Mouse (Mus musculus) regulatory T cell (primary cell): ENCODE measurements around the gene Pnmal1.

ENCODE experiments used
- in situ Hi-C: fragments of 300-600 bp; cut with MboI, MseI; formaldehyde crosslinking; loops from one replicate; pipeline ENCODE4 v1.15.1; 2025; ENCODE audit warnings: high pct_unique_total_duplicates

The Pnmal1 gene

DNA sequence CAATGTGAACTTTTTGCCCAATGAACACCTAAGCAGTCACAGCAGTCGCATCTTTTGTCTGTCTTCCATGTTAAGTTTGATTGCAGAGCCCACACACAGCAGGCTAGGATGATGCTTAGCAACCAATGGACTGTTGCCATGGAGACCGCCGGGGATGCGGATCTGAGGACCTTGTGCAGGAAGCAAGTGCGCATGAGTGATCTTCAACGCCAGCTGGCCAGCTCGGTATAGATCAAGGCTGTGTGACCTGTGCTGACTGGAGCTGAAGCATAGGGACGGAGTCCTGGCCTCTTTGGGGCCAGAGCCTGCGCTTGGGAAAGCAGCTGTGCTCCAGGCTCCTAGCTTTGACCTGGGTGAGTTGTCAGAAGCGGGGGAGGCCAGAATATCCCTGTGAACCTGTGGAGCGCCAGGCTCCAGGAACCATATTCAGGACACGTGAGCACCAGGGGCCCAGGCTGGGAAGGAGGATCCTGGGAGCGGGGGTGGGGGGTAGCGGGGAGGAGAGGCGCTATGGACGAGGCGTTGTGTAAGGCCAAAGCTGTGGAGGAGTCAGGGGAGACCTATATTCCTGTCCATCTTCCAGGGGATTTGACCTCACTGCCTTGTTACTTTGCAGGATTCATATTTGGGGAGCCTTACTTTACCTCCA is at the start of gene Pnmal1:
TSS of gene Pnmal1 (plus strand) at position 141 of the 649 bp plus-strand sequence.
- in situ Hi-C loops, result no loop called here

DNA sequence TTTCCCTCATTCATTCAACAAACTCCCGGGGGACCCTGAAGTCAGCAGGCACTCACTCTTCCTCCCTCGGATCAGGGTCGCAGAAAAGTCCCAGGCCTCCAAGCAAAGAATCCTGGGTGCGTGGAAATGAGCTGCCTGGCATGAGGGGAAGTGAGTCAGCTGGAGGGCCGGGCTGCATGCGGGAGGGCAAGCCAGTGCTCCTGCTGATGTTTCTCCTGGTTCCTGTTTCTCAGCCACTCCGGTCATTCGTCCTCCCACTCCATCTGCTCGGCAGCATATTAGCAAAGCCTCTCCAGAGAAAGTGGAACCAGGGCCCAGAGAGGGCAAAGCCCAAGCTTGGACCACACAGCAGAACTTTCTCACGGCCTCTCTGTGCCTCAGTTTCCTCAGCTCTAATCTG is 49.6 kb upstream of the Pnmal1 start:
- in situ Hi-C loops, result no loop called here

DNA sequence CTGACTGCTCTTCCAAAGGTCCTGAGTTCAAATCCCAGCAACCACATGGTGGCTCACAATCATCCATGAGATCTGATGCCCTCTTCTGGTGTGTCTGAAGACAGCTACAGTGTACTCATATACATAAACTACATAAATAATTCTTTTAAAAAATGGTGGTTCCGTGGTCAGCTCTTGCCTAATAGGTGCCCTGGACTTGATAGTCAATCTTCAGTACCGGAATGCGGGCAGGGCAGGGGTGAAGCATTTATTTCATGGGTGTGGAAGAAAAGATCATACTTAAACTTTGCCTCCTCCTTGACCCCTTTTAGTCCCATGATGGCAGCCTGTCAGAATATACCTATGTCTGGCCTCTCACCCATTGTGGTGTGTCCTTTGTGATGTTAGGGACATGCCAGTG is 47.6 kb upstream of the Pnmal1 start:
- in situ Hi-C loops, result no loop called here

DNA sequence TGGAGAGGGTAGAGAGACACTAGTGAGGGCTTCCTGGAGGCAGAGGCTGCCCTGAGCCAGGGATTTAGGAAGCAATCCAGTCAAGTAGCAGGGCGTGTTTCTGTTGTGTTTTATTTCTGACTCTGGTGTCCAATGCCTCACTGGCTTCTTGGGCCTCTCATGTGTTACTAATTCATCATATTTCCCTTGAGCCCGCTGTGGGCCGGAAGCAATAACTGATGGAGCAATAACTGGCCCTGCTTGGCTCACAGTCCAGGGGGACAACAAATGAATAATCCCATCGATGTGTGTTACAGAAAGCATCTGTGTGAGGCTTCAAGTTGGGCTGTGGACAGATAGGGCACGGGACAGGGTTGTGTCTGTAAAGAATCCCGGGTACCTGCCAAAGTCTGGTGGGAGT is 47.1 kb upstream of the Pnmal1 start:
- in situ Hi-C loops, result no loop called here

DNA sequence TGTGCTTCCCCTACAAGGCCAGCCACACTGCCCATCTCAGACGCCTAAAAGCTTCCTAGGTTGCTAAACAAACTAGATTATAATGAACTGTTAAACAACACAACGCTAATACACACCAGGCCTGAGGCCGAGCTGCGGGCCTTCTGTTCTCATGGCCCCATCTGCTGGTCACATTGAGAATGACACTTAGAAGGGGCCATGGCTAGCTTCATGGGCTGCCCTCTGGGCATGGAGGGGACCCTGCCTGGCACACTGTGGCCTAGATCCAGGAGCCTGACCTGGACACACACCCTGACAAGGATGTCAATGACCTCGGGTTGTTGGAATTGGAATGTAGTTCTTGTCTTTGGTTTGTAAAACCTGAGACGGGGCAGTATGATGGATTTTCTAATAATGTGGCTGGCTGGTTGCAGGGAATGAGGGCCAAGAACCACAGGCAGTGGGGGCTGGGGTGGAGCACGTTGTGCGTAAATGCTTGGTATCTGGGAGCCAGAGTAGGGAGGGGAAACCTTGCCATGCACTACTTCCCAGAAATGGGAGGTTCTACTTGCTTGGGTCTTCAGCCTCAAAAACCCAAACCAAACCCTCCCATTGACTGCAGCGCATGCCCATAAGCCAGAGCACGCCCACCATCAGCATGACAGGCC is 45.5 kb upstream of the Pnmal1 start:
- in situ Hi-C loops, result no loop called here

DNA sequence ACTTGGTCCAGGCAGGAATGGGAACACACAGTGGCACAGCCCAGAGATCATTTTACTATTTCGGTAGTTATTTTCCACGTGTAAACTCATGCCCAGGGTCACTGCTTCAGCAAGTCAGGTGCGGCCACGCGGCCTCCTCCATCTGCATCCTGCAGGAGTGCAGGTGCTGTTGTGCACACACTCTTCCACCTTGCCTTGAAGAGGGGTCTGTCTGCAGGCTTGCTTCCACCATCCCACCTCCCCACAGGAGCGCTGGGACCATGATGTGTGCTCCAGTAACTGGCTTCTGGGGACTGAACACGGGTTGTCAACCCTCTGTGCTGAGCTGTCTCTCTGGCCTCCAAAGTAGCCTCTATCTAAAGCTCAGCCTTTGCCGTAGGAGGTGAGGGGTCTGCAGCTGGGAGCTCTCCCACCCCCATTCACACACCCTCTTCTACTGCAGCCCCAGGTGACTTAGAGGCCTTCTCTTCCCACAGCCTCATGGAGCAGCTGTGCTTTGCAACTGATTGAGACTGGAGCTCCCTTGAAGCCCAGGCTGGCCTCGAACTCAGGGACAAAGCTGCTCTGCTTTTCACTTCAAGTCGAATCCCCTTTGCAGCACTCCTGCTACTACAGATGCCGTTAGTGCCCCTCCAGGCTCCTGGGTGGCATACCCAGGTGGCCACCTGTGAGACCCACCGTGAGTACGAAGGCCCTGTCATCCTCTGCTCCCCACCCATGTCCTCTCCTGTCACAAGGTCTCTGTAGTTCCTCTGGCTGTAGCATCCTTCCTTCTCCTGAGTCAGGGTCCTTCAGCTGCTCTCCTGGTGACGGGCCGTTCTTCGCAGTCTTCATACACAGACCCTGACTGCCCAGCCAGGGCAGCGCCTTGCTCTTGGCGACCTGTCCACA is 44.8 kb upstream of the Pnmal1 start:
- in situ Hi-C loops, result no loop called here

DNA sequence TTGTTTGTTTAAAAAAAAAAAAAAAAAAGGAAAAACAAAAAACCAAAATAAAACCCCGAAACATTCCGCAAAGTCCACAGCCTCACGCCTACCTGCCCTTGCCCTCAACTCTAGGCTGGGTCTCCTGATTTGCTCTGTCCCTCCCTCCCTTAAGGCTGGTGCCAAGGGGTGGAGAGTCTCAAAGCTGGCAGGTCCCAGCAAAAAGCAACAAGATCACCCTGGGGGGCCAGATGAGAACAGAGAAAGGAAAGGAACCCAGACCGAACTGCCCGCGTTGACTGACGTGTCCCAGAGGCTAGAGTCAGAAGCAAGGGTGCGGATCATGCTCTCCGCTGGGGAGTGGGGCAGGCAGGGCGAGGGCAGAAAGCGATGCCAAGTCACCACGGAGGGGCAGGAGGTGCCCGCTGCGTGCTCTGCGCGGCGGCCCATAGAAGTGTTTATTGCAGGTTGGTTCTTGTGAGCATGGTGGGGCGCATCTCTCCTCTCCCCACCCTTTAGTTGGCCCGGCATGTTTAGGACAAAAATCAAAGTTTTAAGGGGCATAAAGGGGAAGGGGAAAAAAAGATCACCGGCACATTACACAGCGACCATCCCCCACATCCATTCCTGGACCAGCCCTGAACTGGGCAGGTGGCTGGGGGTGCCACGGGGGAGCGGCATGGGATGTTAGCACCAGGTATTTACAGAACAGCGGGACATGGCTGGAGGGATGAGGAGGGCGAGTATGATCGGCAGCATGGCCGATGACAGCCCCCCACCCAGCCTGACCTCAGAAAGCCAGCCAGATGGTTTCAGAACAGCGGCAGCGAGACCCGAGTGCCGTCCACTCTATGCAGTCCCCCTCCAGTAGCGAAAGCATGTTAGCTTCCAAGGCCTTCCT is 43.8 kb upstream of the Pnmal1 start:
- in situ Hi-C loops, result no loop called here

DNA sequence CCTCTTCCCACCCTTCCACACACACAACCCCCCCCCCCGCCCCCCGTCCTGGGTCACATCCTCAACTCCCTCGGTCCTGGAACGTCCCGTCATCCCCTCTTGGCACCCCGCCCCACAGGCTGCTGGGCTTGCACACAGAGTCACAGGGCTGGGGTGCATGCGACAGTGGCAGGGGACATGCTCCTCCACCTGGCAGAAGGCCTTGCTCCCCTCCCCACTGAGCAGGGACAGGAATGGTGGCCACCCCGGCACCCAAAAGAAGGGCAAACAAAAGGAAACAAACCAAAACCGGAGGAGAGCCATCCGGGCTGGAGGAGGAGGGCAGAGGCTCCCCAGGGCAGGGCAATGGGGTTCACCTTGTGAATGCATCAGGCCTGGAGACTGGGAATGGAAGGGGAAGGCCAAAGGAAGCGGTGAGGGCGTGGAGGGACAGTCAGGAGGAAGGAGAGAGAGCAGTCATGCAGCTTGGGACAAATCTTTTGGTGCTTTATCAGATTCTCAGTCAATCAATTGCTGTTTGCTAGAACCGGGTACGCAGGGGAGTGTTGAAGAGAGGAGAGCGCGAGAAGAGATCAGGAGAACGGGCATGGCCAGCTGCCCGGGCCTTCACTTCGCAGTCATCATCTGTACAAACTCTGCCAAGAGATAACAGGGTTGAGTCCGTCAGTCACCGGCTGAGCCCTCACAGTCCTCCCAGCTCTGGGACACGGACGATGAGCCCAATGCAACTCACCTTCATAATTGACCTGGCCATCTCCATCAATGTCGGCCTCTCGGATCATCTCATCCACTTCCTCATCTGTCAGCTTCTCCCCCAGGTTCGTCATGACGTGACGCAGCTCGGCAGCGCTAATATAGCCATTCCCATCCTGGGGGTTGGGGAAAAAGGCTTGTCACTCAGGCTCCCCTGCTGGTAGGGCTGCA is 42.9 kb upstream of the Pnmal1 start:
- in situ Hi-C loops, result no loop called here

DNA sequence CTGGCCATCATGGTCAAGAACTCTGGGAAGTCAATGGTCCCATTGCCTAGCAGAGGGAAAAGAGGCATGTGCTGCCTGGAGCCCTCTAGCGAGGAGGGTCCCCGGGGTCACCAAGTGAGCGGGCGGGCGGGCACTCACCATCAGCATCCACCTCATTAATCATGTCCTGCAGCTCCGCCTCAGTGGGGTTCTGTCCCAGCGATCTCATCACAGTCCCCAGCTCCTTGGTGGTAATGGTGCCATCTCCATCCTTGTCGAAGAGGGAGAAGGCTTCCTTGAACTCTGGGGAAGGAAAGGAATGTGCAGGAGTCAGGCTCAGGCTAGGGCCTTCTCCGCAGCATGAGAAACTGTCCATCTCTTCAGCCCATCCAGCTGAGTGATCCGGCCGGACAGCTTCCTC is 42.0 kb upstream of the Pnmal1 start:
- in situ Hi-C loops, result no loop called here

DNA sequence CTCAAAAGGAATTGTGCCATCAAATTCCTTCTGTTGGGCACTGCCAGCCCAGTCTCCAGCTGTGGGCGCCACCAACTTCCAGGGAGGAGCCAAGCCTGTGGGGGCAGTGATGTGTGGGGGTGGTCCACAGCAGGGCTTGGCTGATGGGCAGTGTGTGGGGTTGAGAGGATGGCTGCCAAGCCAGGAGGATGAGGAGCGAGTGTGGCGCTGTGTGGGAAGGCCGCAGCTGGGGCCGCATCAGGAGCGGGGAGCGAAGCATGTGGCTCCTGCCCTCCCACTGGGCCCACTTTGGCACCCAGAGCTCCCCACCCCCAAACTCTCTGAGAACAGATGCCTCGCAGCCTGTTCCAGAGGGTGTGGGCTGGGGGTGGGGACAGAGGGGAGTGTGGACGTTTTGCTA is 41.5 kb upstream of the Pnmal1 start:
- in situ Hi-C loops, result no loop called here

DNA sequence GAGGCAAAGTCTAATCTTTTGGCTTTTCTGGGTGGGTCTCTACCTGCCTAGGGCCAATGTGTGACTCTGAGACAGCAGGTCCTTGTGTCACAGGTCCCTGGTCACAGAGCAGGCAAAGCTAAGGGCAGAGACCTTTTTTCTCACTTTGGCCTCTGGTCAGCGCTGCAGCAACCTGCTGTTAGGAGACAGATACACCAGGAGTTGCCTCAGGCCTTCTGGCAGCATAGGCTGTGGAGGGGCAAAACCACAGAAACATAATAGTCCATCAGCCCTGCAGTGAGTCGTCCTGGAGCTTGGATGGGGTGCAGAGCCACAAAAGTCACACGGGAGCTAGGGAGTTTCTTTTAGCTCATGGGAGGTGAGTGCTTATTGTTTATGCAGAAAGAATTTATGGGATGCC is 40.8 kb upstream of the Pnmal1 start:
- in situ Hi-C loops, result no loop called here

DNA sequence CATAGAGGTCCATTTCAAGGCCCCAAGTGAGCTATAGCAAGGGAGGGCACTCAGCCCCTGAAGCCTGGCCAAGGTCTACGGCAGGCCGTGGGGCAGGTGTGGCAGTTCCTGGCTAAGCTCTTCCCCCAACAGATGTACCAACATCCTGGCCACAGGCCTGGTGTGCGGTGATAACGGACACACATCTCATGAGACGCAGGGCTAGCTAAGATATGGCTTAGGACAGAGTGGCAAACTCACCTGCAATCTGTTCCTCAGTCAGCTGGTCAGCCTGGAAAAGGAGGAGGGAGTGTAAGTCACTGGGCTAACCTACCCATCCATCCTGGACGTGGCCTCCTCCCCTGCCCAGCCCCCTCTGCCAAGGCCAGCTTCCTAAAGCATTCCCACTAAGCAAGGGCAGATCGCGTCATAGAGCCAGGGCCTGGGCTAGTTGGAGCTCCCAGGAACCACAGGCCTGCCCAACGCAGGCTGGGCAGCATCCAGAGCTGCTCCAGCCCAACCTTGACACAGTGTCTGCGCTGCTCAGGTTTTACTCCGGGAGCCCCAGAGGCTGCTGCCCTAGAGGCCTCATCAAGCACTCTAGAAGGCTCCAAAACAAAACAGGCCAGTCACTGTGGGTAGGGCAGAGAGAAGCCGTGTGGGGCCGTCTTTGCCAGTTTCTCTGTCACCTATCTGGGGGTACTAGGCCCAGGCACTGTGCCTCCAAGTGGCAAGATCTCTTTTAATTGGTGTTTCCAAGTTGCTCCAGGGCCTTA is 39.9 kb upstream of the Pnmal1 start:
- in situ Hi-C loops, result loop anchor here (5.0 kb wide), 2 partner anchors 42 to 102 kb away; partner anchors contain the start of genes Dact3, Fkrp and Strn4

DNA sequence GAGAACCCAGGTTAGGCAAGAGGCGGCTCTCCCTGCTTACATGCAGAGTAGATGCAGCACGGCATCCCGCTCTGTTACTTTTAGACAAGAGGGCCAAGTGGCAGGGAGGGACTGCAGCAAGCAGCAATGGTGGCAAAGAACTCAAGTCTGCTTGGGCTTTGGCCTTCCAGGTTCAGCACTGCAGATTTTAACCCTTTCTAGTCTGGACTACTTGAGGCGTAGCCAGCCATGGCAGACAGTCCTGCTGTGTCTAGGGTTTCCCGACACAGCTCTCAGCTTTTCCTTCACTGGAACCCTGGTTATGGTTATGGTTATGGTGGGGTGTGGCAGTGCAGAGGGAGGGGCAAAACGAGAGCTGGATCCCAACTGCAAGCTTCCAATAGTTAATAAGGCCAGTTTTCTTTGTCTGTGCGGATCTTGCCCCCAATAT is 39.3 kb upstream of the Pnmal1 start:
- in situ Hi-C loops, result loop anchor here (5.0 kb wide), 2 partner anchors 43 to 103 kb away; partner anchors contain the start of genes Dact3, Fkrp and Strn4

DNA sequence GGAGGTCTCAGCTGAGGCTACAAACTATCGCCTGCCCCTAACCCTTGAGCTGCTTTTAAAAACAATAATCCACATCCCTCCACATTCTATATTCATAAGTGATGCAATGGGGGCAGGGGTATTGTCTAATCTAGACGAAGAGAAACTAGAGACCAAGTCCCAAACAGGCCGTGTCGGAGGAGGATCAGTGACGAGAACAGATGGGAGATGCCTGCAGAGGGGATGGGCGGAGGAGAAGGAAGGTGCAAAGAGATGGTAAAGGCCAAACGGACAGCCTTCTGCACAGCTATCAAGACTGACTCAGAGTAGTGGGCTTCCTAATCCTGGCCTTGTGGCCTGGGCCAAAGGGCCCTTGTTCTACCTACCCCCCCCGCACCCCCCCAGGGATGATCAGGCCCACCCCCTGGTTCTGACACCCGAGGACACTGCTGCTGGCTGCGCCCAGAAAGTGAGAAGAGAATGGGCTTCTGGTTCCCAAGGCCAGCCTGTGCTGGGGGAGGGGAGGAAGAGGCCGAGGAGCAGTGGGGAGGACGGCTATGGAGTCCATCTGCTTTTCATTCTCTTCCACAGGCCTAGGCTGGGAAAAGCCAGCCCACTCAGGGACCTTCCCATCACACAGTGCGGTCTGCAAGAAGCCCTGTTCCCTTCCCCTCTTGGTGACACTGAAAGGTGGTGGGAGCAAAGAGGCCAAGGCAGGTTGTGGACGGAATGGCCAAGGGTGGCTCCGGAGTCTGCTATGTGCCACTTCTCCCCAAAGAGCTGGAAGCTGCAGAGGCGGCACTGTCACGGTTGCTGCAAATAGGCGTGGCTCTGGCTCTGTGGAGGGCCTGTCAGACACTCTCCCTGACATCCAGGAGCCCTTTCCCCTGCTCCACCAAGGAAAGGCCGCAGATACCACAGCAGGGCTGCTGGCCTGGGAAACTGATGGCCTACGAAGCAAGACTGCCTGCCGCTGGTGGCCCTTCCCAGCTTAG is 38.4 kb upstream of the Pnmal1 start:
- in situ Hi-C loops, result loop anchor here (5.0 kb wide), 2 partner anchors 44 to 104 kb away; partner anchors contain the start of genes Dact3, Fkrp and Strn4

DNA sequence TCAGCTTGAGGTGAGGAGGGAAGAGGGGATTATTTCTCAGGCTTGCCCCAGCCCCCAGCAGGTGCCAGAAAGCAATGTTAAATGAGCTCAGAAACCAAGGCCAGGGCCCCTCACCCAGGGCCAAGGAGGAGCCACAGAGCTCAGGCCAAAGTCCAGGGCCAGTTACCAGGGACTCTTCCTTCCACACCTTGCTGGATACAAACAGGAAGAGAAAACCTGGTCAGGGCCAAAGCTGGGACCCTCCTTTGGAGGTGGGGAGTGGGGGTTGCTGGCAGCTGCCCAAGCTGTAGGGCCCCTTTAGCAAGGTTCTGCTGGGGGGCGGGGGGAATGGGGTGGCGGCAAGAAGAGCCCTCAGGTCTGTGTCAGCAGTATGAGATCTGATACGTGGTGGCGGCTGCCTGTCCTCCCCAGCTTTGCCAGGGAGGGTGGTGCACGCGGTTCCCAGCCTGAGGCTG is 37.6 kb upstream of the Pnmal1 start:
- in situ Hi-C loops, result loop anchor here (5.0 kb wide), 2 partner anchors 45 to 105 kb away; partner anchors contain the start of genes Dact3, Fkrp and Strn4

DNA sequence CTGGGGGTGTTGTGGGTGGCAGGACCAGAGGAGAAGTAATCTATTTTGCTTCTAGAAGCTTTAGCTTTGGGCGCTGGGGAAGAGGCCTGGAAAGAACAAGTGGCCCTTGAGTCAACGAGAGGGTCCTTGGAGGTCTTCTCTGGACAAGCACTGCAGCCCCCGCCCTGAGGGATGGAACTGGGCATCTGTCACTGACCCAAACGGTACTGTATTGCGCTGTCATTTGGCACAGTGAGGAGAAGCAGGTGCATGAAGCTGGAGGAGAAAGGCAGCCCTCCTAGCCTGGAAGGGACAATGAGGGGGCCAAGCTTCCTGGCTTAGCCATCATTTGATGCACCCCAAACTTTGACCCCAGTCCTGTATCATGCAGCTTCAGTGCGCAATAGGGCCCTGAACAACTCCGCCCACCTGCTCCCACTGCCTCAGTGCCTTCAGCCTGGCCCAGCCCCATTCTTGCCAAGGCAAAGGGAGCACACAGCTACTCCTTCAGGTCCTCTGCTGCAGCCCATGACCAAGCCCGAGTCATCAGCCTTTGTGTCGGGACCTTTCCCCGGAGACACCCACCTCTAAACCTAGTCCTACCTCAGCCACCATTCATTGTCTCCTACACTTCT is 37.0 kb upstream of the Pnmal1 start:
- in situ Hi-C loops, result loop anchor here (5.0 kb wide), 2 partner anchors 45 to 105 kb away; partner anchors contain the start of genes Dact3, Fkrp and Strn4

DNA sequence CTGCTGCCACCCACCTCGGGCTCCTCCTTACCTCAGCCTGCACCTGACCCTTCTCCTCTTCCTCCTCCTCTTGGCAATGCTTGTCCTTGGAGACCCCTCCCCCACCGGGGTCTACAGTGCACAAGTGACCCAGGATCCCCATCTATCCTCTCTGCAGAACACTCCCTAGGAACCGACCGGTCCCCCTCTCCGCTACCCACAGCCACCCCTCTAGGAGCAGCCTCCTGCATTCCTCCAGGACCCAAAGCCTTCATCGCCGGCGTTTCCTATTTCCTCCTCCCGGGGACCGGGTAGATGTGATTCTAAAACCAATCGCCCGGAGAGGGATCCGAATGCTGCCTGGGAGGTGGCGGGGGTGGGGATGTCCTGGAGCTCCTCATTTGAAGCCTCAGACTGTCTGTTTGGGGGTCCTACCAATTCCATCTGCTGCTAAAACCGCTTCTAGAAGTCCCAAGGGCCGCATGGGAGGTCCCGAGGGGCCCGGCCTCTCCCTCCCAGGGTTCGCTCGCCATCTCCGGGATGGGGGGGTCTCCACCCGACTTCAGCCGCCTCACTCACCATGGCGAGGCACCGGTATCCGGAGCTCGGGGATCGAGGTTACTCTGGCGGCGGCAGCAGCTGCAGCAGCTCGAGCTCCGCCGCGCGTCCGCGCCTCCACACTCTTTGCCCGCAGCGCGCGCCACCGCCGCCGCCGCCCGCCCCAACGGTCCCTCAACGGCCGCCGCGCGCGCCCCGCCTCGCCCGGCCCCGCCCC is 36.0 kb upstream of the Pnmal1 start:
- in situ Hi-C loops, result loop anchor here (5.0 kb wide), 2 partner anchors 46 to 106 kb away; partner anchors contain the start of genes Dact3, Fkrp and Strn4
